Mouse (Mus musculus) kidney, adult 11 months (tissue): ENCODE data around the gene Abcf2.

Experiments used
- DNase-seq: peaks from one replicate; pipeline ENCODE4 v3.0.0; 2022

Gene Abcf2

GRCm38 (mm10) chr5:24526190-24526888 lies 50.9 kb downstream of the Abcf2 start:
- no peak for DNase-seq

GRCm38 (mm10) chr5:24525360-24526189 lies 51.7 kb downstream of the Abcf2 start:
- no peak for DNase-seq

GRCm38 (mm10) chr5:24524522-24524921 lies 52.7 kb downstream of the Abcf2 start:
- DNase-seq: no peak

- DNase-seq: no peak
Measured at GRCm38 (mm10) chr5:24523806-24524205, 53.5 kb downstream of the Abcf2 start.

GRCm38 (mm10) chr5:24521366-24521765 lies 55.9 kb downstream of the Abcf2 start:
- DNase-seq: no peak
